Mouse (Mus musculus) embryonic stem cell, embryonic (primary cell): ENCODE measurements at regions not wholly inside any gene's neighbourhood (a gene's known extent, or its start where the extent isn't known, plus 50 kb on each side); places are given as distances from the start of the nearest gene placed in this dataset.

ENCODE experiments used
- CTCF ChIA-PET, 4 experiments: fragments of 300-600 bp in 2 of 4; fragments of 350-600 bp in 2 of 4; sonication (Branson Sonifier 250); formaldehyde crosslinking; loops; one replicate each; lab custom pipeline; 2022; ENCODE audit warnings: inconsistent platforms in 2 of 4; lab: Charles Lee
- POLR2A ChIA-PET, 4 experiments: fragments of 300-600 bp in 2 of 4; fragments of 350-600 bp in 2 of 4; sonication (Branson Sonifier 250); formaldehyde crosslinking; loops; one replicate each; lab custom pipeline; 2022; ENCODE audit warnings: antibody characterized with exemption in 4 of 4, inconsistent platforms in 1 of 4; lab: Charles Lee

DNA sequence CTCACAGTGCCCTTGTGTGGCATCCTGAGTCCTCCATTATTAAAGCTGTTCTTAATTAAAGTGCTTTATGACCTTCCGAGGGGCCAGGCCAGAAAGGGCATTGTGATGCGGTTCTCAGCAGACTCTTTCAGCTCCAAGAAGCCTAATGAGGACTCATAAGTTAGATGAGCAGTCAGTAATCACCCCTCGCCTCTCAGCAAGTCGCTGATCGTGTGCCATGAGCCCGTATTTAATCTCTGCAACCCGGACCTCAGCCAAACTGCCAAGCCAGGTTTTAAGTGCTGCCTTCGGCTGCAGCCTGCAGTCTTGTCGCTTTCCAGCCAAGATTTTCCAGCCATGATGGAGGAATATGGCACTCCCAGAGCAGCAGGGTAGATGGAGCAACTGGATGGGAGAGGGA, 56.1 kb upstream of the Rbfox1 start:
- ChIA-PET CTCF (no interaction called here), POLR2A (no interaction called here)

DNA sequence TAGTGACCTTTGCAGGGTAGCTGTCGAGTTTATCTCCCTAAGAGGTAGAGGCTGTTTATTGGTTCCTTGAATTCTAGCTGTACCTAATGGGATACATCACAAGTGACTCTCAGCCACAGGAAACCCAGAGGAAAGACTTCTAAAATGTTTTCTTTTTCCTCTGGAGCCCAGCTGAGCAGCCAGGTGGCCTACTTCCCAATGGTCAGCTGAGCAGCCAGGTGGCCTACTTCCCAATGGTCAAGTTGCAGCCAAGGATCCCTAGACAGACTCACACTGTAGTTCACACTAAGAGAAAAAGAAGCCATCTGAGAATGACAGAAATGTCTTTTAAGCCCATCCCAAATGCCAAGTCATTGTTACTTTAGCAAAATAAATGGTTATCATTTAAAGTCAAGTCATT, 61.8 kb upstream of the Rbfox1 start:
- ChIA-PET POLR2A (no interaction called here), CTCF (no interaction called here)

DNA sequence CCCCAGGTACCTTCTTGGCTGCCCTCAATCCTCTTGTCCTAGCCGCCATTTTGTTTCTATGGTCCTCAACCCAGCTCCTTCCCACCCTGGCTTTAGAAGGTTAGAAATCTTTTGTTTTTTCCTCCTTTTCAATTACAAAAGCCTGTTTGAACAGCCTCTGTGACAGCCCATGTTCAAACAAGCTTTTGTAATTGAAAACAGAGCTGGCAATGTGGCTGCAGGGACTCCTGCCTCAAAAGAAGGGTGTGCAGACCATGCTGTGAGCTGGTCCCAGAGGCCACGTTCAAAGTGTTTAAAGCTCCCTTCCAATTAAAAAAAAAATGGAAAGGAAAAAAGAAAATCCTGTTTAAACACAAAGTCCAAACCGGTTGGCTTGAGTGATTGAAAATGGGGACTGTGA, 68.0 kb upstream of the Rbfox1 start:
- CTCF ChIA-PET = no interaction called here
- POLR2A ChIA-PET = interaction anchor here in 1 of 4 experiments (1.0 kb wide), 1 partner anchor 108 kb away, joined by 3 read pairs; no protein-coding TSS in a partner anchor

DNA sequence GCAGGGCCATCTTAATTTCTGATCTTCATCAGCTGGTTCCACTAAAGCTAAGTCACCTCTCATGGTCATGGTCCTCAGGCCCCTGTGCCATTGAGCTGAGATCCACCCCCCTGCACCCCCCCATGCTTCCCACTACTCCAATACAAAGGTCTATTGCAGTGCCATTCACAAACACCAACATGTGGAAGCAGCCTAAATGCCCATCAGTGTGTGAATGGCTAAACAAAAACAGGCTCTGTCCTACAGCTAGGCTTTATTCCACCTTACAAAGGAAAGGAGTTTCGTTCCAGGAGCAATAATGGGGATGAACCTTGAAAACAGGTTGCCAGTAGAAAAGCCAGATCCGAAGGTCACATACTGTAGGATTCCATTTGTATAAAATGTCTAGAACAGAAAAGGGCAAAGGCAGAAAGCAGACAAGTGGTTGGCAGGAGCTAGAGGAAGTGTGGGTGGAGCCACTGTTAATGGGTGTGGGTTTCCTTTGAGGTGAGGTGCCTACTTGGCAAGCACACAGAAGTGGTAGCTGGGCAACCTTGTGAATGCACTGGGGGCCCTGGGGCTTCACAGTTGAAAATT, 72.8 kb upstream of the Rbfox1 start:
- POLR2A ChIA-PET = interaction anchor here in 2 of 4 experiments (0.6 to 1.3 kb wide), 3 partner anchors 9 to 264 kb away, joined by 3 to 5 read pairs (median 3); no protein-coding TSS in a partner anchor
- CTCF ChIA-PET = interaction anchor here in 1 of 4 experiments (1.3 kb wide), 1 partner anchor 70 kb away, joined by 3 read pairs; no protein-coding TSS in a partner anchor

DNA sequence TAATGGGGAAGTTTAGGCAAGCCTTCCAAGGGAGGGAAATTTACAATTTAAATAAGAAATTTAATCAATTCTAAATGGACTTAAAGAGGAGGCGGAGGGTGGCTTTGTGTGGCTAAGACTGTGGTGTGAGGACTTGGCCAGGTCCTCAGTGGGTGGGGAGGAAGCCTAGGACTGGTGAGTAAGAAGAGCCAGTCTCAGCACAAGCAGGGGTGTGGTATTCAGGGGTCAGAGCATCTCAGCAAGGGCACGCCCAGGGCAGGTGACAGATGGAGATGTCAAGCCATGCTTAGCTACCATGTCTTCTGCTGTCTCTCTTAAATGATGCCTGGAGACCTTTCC, 73.5 kb upstream of the Rbfox1 start:
- ChIA-PET CTCF (interaction anchor here in 1 of 4 experiments (1.3 kb wide), 1 partner anchor 70 kb away, joined by 3 read pairs; no protein-coding TSS in a partner anchor), POLR2A (interaction anchor here in 2 of 4 experiments (0.6 to 1.3 kb wide), 3 partner anchors 10 to 729 kb away, joined by 3 read pairs; no protein-coding TSS in a partner anchor)

DNA sequence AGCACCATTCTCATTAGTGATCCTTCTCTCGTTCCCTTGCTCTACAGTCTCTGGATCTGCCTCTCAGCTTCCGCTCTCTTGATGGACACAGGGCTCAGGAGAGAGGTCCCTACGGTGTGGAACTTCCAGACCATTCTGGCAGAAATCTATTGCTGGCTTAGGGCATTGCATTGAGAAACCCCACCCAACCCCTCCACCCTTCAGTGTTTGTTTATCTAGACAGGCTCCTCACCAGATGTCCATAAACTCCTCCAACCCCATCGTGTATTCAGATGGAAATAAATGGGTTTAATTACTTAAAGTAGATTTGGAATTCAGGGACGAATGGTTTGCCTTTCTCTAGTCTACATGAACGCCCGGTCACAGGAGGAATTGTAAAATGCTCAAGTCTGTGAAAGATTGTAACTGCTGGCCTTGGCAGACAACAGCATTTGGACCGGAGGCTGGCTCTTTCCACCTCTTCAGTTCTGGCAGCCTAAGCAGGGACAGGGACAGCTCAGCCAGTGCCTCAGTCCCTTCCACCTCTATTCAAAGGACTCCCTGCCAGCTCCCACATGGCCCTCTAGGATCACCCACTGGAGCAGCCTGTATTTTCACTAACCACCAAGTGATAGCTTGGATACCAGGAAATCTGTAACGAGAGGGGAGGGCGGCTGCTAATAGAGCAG, 74.0 kb upstream of the Rbfox1 start:
- POLR2A ChIA-PET = interaction anchor here in 2 of 4 experiments (0.6 to 1.3 kb wide), 3 partner anchors 11 to 729 kb away, joined by 3 read pairs; no protein-coding TSS in a partner anchor
- CTCF ChIA-PET = interaction anchor here in 1 of 4 experiments (1.3 kb wide), 1 partner anchor 71 kb away, joined by 3 read pairs; no protein-coding TSS in a partner anchor

DNA sequence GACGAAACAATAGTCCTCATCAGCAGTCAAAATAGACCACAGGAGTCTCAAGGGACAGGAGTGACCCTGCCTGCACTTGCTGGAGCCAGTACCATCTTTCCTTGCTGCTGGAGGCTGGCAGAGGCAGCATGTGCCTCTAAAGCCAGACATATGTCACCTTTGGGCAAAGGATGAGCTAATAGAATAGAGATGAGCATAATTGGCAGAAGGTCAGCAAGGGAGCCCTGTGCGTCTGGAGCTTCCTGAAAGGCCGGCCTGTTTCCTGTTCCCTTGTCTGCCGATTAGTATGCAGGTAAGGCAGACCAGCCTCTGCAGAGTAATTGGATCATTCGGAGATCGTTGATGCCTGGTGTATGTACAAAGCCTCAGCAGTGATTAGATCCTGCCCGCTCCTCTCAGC, 87.0 kb upstream of the Rbfox1 start:
- POLR2A ChIA-PET = interaction anchor here in 1 of 4 experiments (0.5 kb wide), 1 partner anchor 10 kb away, joined by 5 read pairs; no protein-coding TSS in a partner anchor

DNA sequence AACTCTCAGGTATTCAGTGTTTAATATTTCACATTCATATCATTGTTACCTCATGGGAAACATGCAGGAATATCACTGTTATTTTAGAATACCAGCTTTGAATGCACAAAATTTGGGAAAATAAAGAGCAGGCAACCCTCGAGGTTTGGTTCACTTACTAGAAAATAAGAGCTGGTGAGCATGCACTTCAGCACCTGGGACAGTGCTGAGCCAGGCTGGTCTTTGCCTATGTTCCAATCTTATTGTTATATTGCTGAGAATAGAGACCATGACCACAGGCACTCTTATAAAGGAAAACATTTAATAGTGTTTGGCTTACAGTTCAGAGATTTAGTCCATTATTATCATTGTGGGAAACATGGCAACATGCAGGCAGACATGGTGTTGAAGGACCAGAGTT, 92.9 kb upstream of the Rbfox1 start:
- CTCF ChIA-PET = no interaction called here
- POLR2A ChIA-PET = interaction anchor here in 1 of 4 experiments (1.0 kb wide), 1 partner anchor 10 kb away, joined by 3 read pairs; no protein-coding TSS in a partner anchor

More for the DNA sequence above, 87.0 kb upstream of the Rbfox1 start:
- CTCF ChIA-PET = interaction anchor here in 2 of 4 experiments (0.6 kb wide), 2 partner anchors 131 to 309 kb away, joined by 3 read pairs; no protein-coding TSS in a partner anchor

DNA sequence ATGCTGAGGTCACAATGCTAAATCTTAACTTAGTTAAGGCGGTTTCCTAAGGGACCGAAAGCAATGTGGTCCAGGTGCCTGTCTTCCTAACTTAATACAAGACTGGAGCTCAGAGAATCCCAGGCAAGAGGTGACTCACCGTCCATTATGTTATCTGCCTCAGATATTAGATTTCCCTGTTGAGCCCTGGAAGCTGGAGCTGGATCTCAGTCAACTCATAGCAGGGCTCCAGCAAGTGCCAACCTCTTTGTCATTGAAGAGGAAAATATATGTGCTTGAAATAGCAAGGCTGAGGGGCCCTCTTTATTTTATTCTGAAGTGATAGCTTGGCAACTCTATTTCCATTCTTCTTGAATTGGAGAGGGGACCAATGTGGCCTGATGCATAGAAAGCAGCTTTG, 95.0 kb upstream of the Rbfox1 start:
- ChIA-PET CTCF (no interaction called here), POLR2A (no interaction called here)

DNA sequence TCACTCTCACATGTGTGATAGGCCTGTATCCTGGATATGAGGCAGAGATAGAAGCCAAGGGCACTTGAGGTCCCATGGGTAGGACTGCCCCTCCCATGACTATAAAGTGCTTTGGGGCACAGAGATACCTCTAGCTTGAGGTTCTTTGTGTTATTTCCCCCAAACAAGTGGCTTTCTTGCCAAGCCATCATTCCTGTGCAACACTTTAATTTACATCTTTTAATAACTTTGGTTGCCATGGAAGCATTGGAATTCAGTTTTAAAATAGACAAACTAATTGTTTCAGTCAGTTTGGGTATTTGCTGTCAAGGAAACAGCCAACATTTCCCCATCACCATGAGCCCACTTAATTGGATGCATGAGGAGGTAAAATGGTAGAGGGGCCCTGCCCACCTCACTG, 97.9 kb upstream of the Rbfox1 start:
- POLR2A ChIA-PET = no interaction called here
- CTCF ChIA-PET = no interaction called here

DNA sequence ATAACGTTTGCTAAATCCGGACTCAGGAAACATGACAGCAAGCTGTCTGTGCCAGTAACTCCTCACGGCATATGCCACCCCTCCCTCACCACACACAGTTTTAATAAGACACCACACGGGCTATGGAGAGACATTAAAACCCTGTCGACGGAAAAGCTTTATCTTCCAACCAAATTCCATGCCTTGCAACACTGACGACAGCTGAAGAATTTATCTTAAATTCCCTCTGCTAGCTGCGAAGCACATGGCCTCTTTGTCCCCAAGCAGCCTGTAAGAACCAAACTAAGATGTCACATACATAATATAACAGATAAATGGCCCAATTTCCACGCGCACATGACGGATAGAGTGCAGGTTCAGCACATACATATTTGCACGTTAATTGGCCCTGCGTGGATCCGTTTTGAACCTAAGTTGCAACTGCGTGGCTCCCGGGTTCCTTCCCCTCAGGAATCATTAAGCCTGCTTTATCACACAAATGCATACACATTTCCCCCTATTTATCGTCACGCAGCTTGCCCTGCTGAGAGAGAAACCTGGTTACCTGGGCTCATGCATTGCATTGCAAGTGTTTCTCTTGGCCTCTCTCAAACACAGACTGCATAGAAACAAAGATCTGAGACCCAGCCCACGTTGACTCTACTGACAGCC, 118.3 kb upstream of the Rbfox1 start:
- CTCF ChIA-PET = no interaction called here
- POLR2A ChIA-PET = interaction anchor here in 1 of 4 experiments (0.7 kb wide), 1 partner anchor 115 kb away, joined by 3 read pairs; no protein-coding TSS in a partner anchor

DNA sequence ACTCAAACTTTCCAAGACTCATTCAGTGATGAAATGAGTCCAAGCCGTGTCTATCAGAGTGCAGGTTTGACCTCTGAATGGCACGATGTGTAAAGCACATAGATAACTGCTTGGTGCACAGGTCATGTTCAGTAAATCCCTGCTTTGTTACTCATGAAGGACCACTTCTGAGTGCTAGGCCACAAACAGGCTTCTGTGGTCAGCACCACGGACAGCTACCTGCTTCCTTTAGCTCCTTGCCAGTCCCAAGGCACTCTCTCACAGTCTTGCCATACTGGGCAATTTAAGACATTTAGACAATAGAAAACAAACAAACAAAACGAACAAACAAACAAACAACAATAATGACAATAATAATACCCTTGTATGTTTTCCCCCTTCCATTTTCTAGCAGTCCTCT, 120.0 kb upstream of the Rbfox1 start:
- CTCF ChIA-PET = interaction anchor here in 1 of 4 experiments (0.7 kb wide), 1 partner anchor 570 kb away, joined by 3 read pairs; no protein-coding TSS in a partner anchor
- POLR2A ChIA-PET = interaction anchor here in 1 of 4 experiments (0.5 kb wide), 1 partner anchor 347 kb away, joined by 4 read pairs; no protein-coding TSS in a partner anchor

DNA sequence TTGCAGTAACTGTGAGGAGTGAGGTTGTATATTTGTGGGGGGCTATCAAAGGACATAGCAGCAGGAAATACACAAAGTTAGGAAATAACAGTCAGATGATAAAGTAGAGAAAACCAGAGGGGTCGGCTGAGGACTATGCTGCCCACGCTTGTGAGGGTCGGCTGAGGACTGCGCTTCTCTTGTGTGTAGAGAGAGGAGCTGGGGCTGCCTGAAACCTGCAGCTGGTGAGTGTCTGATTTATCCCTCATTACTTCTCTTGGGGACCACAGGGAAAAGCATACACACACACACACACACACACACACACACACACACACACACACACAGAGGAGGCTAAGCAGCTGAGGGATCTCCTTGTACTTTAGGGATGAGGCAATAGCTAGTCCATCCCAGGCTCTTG, 124.3 kb upstream of the Rbfox1 start:
- POLR2A ChIA-PET = no interaction called here
- CTCF ChIA-PET = interaction anchor here in 2 of 4 experiments (0.5 to 0.6 kb wide), 2 partner anchors 20 to 85 kb away, joined by 3 to 4 read pairs; no protein-coding TSS in a partner anchor

DNA sequence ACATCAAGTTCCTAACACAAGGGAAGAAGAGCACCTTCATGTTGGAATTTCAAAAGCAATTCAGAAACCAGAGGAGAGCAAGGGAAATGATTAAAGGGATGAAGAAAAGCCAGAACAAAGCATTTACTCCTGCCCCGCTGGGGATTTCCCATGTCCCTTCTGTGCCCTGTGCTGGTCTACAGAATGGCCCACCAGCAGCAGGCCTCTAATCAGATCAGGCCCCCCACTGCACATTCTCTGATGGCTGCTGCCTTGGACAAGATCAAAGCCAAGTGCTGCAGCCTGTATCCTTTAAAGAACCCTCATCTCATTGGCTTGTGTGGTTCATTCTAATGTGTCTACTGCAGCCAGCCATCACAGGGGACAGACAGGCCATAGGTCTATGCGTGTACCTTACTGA, 126.1 kb upstream of the Rbfox1 start:
- POLR2A ChIA-PET = no interaction called here
- CTCF ChIA-PET = no interaction called here

DNA sequence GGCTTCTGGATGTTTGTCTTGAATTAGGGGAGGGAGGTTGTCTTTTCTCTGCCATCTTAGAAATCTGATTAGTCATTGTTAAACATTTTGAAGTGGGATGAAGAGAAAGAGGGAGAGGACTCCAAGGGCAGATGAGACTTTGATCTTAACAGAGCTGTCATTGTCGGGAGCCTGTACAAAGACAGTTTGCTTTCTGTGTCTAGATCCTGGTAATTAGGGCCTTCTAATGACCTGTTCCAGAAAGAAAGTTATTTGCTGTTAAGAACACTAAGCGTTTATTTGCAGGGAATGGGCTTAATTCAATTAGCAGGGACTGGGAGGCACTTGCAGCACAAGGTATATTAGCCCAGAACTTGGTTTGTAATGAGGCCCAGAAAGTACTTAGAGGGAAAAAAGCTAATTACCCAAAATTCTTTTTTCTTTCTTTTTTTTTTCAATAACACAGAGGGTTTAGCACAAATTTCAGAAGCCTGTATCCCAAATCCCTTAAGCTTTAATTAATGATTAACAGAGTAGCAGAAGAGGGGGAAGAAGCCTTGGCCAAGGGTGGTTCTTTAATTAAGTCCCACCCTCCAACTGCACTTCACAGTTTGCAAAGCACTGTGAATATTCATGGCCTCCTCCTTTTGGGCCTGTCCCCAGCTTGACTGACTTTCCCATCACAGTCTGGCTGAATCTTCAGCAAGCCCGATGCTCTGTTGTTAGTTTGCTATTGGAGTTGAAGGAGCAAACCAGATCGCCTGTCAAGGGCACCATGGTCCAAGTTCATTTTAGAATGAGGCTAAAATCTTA, 142.2 kb upstream of the Rbfox1 start:
- CTCF ChIA-PET = interaction anchor here in 1 of 4 experiments (0.5 kb wide), 1 partner anchor 218 kb away, joined by 13 read pairs; no protein-coding TSS in a partner anchor
- POLR2A ChIA-PET = no interaction called here

DNA sequence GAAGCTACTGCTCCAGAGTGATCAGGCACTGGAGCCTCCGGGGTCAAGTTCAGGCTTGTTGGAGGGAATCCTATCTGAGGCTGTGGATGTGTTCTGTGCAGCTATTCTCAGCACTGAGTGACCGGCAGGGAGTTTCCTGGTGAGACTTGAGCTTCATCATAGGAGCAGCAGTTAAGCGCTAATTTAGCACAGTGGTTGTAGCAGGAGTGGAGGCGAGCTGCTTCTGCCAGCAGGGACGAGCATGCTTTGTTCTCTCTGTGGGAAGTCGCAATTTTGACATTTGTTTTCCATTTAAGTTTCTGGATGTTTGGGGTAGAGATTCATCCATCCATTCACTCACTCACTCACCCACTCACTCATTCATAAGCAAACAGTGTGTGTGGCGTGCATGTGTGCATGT, 144.4 kb upstream of the Rbfox1 start:
- POLR2A ChIA-PET = no interaction called here

DNA sequence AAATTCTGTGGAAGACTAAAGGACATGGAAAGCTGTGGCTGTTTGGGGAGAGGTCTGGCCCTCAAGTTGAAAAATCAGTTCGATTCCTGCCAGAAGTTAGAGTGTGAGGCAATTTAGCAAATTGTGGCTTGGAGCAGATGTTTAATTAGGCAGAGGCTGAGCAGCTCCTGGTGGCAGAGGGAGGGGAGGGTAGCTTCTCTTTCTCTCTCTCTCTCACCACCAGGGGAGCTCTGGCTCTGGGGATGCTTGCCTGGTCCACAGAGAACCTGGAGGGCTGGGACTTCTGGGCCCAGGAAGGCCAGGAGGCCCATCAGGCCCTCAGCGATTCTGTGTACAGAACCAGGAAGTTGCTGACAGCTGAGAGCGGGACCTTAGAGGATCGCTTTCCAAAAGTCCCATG, 151.5 kb upstream of the Rbfox1 start:
- ChIA-PET POLR2A (interaction anchor here in 1 of 4 experiments (0.7 kb wide), 1 partner anchor 12 kb away, joined by 3 read pairs; no protein-coding TSS in a partner anchor), CTCF (no interaction called here)

More for the DNA sequence above, 144.4 kb upstream of the Rbfox1 start:
- CTCF ChIA-PET = no interaction called here

DNA sequence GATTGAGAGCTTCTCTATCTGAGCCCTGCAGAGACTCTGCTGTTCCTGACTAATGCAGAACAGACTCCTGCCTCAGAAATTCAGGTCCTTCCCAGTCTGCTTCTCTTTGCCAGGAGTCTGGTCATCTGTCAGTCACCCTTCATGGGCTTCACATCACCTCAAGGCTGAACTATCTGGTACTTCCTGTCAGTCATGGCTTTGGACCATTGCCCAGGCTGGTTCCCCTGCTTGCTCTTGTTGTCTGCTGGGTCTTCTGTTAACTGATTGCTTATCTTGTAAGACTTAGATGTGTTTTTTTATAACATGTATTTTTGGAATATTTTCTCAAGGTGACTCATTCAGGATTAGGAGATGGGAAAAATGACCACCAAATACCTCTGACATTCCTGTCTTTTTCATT, 162.6 kb upstream of the Rbfox1 start:
- CTCF ChIA-PET = interaction anchor here in 1 of 4 experiments (0.6 to 1.3 kb wide), 4 partner anchors 71 to 252 kb away, joined by 3 to 9 read pairs (median 3); no protein-coding TSS in a partner anchor
- POLR2A ChIA-PET = no interaction called here
